Mouse (Mus musculus) left cerebral cortex, adult 9 months (tissue): Measurements from ENCODE around the gene Mcrs1.
"Not testable (repeated sequence)": the region's sequence is repeated elsewhere in the genome, so short reads cannot be mapped to it uniquely, and the experiment has no call there.

ENCODE experiments used
- DNase-seq, 2 experiments: peaks; one replicate each; pipeline ENCODE4 v3.0.0; 2022; ENCODE audit warnings: low spot score in 2 of 2

The Mcrs1 gene

GRCm38 (mm10) chr15:99251111-99251510, 650 bp downstream of the Mcrs1 start:
- not testable (repeated sequence) for DNase-seq

GRCm38 (mm10) chr15:99249938-99250337, 1.8 kb downstream of the Mcrs1 start:
- no peak for DNase-seq

GRCm38 (mm10) chr15:99248972-99249371, 2.8 kb downstream of the Mcrs1 start:
- peak; percentile 75 to 85 for DNase-seq

DNA sequence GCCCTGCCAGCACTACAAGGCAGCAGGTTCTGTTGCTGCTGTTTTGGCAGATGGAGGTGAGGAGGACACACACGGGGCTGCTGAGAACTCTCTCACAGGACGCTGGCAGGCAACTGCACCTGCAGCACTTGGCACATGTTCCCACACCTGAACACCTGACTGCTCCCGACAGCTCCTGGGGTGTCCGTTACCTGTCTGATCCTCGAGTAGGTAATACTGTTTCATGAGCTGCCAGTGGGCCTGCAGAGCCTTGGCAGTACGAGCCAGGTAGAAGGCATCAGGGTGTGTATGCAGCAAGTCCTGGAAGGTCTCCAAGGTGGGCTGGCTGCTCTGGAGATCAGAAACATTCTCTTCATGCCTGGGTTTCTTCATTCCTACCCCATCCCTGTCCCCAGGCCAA, 5.0 kb downstream of the Mcrs1 start:
- DNase-seq: not testable (repeated sequence)

DNA sequence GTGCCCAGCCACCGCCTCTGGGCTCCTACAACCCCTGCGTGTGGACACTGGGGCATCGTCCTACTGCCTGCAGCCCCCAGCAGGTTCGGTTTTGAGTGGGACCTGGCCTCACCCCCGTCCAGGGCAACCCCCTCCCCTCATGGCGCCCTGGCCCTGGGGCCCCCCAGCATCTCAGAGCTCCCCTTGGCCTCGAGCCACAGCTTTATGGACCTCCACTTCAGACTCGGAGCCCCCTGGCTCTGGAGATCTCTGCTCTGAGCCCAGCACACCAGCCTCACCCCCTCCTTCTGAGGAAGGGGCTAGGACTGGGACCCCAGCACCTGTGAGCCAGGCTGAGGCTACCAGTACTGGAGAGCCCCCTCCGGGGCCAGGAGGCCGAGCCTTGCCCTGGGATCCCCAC, 9.7 kb downstream of the Mcrs1 start:
- DNase-seq: no peak

DNA sequence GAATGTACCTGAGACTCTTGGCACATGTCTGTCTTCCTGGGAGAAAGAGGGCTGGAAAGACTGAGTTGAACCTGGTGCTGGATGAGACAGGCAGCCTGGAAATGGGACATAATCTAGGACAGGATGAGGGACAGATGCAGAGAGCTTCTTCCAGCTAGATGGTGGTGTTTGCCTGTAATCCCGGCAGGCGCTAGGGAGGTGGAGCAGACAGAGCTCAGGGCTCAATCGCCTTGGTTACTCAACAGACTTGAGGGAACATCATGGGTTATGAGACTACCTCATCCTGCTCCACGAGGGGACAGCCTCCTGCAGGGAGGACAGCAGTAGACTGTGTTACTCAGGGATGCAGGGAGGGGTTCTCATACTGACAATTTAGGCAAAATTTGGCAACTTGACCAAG, 10.5 kb downstream of the Mcrs1 start:
- DNase-seq: no peak

DNA sequence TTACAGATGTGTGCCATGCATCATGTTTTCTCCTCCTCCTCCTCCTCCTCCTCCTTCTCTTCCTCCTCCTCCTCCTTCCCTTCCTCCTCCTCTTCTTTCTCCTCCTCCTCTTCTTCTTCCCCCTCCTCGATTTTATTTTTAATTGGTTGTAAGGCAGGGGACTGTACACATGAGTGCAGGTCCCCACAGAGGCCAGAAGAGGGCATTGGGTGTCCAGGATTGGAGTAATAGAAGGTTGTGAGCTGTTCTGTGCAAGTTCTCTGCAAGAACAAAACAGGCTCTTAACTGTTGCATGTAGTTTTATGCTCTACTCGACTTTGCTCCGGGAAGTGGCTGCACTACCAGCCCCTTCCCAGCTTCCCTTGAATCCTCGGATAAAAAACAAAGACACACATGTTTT, 11.6 kb downstream of the Mcrs1 start:
- no peak for DNase-seq

- no peak for DNase-seq
Measured at GRCm38 (mm10) chr15:99238006-99238405, 13.8 kb downstream of the Mcrs1 start.

DNA sequence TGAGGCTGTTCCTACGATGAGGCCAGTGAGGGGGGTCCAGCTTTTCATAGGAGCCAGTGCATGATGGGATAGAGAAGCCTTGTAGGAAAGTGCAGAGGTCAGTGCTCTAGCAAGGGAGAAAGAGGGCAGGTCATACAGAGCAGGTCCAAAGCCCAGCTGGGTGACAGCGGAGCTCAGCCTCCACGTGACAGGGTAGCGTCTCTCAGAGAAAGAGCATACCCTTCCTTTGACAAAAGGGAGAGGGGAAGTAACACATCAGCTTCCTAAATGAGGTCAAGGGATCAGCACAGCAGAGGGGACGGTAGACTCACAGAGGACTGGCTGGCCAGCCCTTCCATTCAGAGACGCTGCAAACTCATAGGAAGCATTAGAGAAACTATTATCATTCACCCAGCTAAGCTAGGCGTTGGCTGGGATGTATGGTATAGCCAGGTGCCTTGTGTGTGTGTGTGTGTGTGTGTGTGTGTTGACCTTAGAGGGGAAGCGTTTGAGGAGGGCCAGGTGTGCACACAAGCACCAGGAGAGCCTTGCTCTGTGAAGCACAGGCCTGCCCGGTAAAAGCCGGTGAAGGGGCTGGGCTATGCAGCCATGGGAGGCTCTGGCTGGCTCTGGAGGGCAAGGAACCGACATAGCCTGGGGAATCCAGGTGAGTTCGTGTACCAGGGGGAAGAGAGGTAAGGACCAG, 17.3 kb downstream of the Mcrs1 start:
- no peak for DNase-seq

DNA sequence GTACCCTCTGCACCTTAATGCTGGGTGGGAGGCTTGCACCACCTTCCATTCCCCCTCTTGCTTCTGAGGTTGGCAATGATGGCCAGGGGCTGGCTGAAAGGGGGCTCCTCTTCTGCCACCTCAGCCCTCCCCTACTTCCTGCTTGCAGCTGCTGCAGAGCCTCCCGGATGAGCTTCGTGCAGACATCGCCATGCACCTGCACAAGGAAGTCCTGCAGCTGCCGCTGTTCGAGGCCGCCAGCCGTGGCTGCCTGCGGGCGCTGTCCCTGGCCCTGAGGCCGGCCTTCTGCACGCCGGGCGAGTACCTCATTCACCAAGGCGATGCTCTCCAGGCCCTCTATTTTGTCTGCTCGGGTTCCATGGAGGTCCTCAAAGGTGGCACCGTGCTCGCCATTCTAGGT, 18.0 kb downstream of the Mcrs1 start:
- DNase-seq: no peak

GRCm38 (mm10) chr15:99231998-99232397, 19.8 kb downstream of the Mcrs1 start:
- no peak for DNase-seq

DNA sequence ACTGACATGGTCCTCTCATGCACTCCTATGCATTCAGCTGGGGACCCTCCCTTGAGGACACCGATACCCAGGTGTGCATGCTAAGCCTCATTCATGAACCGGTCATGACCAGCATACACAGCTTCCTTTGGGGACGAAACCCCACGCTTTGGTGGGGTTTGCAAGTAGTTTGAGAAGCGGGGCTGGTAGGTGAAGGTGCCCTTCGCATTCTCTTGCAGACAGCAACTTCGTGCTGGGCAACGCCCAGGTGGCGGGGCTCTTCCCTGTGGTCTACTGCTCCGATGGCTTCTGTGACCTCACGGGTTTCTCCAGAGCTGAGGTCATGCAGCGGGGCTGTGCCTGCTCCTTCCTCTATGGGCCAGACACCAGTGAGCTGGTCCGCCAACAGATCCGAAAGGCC, 25.7 kb downstream of the Mcrs1 start:
- no peak for DNase-seq

GRCm38 (mm10) chr15:99225081-99225810, 26.5 kb downstream of the Mcrs1 start:
- peak in 1 of 2 experiments; percentile 61 for DNase-seq

- DNase-seq: peak; percentile 47 to 73
Measured at GRCm38 (mm10) chr15:99224208-99224911, 27.4 kb downstream of the Mcrs1 start, which contains the start of gene Kcnh3. TSS of gene Kcnh3 (plus strand) at chr15:99224861.

GRCm38 (mm10) chr15:99223585-99224207, 28.1 kb downstream of the Mcrs1 start:
- DNase-seq: peak; percentile 70 to 79

GRCm38 (mm10) chr15:99222794-99223584, 28.8 kb downstream of the Mcrs1 start:
- DNase-seq: no peak

DNA sequence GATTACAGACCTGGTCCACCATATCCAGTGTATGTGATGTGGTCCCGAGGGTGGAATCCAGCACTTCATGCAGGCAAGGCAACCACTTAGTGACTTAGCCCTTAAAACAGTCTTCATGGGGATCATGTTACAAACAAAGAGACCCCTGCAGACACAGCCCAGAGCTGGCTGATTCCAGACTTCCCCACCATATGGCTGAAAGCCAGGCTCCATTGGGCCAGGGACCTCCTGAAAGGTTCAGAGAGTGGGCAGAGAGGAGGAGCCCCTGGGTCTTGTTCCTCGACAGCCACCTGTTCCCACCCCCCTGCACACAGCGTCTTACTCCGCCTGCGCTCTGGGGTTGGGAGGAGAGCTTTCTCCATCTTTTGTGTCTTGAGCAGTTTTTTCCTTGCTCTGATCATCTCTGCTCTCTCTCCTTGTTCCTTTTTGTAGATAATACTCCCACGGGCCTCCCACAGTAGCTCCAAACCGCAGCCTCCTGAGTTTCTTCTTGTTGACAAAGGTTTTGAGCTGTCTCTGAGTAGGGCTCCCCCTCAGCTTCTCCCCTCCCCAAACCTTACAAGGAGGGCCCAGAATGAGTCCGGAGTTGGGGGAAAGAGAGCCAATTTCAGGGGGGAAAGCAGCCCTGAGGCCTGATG, 30.3 kb downstream of the Mcrs1 start:
- peak in 1 of 2 experiments; percentile 51 for DNase-seq

GRCm38 (mm10) chr15:99217630-99218029, 34.1 kb downstream of the Mcrs1 start:
- DNase-seq: no peak

DNA sequence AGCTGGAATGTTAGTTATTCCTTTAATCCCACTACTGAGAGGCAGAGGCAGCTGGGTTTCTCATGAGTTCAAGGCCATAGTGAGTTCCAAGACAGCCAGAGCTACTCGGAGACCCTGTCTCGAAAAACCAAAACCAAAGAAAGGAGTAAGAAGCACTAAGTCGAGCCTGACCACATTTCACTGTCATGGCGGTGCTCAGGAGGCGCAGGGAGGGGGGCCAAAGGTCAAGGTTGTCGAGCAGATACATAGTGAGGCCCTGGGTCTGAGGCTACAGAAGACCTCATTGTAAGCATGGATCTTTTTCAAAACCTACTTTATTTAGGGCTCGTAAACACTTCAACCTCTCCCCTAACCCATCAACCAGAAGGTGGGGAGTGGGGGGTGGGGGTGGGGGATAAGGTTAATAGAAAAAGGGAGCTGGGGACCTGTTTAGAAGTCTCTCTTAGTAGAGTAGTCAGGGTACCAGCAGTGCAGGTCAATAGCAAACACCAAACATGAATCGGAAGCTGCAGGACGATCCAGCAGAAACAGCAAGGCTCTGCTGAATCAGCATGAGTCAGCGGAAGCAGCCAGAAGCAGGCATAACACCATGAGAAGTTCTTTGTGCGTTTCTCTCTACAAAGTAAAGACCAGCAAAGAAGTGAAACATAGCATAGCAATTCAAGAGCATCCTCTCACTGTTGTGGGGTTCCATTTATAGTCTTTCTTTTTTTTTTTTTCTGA, 35.9 kb downstream of the Mcrs1 start:
- DNase-seq: no peak

DNA sequence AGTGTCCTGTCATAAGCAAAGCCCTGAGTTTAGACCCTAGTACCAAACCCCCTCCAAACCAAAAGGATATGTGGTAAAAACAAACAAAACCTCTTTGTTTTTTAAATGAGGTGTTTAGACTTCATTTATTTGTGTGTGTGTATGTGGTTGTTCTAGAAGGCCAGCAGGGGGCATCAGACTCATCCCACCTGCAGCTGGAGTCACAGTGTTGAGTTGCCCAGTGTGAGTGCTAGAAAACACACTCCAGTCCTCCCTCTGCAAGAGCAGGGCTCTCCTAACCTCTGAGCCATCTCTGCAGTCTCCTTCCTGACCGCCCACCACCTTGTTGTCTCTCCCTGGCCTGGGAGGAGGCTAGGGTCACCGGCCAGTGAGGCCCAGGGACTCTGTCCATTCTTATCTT, 36.8 kb downstream of the Mcrs1 start:
- no peak for DNase-seq
